Mouse (Mus musculus): ENCODE measurements around the gene Coa7. TPM values are rescaled to one million over a fixed set of nuclear protein-coding genes. Genes with fewer than 3 reads are reported as not detected.
A peak's percentile ranks its signal among the peaks of the same experiment; 100 is the strongest.

Coa7 gene
- 17.5 and 18.8 TPM in 2 replicates for polyA plus RNA-seq (2012; rRNA removed)

DNA sequence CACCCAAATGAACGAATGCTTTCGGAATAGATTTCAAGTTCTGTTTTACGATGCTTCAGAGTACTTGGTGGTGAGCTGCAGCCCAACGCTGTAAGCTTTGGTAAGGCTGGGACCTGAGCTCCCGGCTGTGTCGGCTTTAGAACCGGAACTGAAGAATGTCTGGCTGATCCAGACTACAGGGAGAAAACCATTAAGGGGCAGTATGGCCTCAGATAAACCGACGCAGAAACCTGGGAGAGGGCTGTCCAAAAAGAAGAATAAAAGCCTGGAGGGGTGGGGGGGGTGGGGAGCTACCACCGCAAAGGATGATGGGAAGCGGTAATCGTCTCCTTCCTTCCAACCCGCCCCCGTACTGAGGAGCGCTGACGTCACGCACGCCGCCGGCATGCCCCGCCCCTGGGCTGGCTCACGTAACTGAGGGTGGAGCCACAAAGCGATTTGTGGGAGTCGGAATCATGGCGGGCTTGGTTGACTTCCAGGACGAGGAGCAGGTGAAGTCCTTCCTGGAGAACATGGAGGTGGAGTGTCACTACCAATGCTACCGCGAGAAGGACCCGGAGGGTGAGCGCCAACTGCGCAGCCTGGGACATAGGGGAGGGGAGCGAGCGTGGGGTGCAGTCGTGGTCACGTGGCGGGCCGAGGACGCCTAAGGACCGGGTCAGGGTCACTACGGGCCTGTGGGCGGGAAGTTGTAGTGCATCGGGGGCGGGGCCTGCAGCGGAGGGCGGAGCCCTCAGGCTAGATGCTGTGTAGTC lies at the start of gene Coa7:
Gene Coa7, plus strand, starts transcription at position 411 of the 755 bp plus-strand sequence.
- TF ChIP-seq POLR2A (IDR thresholded peaks at IDR 0.05; ENCODE audit: borderline replicate concordance, extremely low read depth, insufficient read depth, insufficient read length, poor library complexity, severe bottlenecking) (no peak), CTCF (IDR thresholded peaks at IDR 0.05; ENCODE audit: borderline replicate concordance, extremely low read depth, insufficient read depth, insufficient read length) (no peak)
- DNase-seq (ENCODE audit: low read depth), result peak; percentile 99

DNA sequence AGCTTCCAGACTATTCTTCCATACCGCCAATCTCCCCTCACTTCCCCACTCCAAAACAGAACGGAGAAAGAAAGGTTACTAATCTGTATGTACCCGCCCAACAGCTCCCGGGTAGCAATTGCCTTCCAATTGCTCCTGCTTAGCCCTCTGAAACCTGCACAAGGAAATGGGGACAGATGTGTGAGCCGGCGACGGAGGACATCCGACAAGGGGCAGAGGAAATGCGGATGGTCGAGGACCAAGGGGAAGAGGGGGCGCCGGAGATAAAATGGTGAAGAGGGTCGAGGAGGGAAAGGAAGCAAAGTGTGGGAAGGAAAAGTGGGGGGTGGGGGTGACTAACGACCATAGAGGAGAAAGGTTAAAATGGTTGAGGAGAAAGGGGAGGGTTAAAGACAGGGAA lies 27.7 kb upstream of the Coa7 start:
- peak; percentile 53 for DNase-seq (ENCODE audit: low read depth)
- TF ChIP-seq POLR2A (IDR thresholded peaks at IDR 0.05; ENCODE audit: borderline replicate concordance, extremely low read depth, insufficient read depth, insufficient read length, poor library complexity, severe bottlenecking), result no peak
- no peak for TF ChIP-seq CTCF (IDR thresholded peaks at IDR 0.05; ENCODE audit: borderline replicate concordance, extremely low read depth, insufficient read depth, insufficient read length)

DNA sequence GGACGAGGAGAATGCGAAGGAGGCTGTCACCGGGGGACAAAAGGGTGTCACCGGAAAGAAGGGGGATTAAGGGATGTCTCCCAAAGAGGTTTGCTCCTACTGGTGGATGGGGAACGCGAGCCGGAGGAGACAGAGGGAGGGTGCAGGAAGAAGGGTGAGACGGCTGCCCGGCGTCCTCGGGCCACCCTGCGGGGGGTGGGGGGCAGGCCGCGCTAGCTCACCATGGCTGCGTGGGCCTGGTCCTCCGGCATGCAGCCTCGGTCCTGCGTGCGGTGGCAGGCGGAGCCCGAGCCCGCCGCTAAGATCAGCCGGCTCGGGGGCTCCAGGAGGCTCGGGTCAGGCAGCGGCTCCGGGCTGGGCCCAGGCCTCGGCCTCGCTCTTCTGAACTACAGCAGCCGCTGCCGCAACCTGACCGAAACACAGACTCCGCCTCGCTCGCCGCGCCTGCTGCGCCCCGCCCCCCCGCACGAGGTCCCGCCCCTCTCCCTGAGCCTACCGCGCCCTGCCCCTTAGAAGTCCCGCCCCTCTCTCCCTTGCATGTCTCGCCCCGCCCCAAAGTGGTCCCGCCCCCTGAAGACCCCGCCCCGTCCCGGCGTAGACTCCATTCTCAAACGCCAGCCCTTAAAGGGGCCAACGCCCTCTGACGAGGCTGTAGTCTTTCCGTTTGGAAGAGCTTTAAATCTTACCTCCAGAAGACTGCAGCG lies 27.1 kb upstream of the Coa7 start, which contains the start of gene Zyg11b:
Gene Zyg11b, minus strand, starts transcription at position 427 of the 704 bp plus-strand sequence.
- TF ChIP-seq POLR2A (IDR thresholded peaks at IDR 0.05; ENCODE audit: borderline replicate concordance, extremely low read depth, insufficient read depth, insufficient read length, poor library complexity, severe bottlenecking), result peak; percentile 91
- TF ChIP-seq CTCF (IDR thresholded peaks at IDR 0.05; ENCODE audit: borderline replicate concordance, extremely low read depth, insufficient read depth, insufficient read length), result no peak
- peak; percentile 98 for DNase-seq (ENCODE audit: low read depth)

DNA sequence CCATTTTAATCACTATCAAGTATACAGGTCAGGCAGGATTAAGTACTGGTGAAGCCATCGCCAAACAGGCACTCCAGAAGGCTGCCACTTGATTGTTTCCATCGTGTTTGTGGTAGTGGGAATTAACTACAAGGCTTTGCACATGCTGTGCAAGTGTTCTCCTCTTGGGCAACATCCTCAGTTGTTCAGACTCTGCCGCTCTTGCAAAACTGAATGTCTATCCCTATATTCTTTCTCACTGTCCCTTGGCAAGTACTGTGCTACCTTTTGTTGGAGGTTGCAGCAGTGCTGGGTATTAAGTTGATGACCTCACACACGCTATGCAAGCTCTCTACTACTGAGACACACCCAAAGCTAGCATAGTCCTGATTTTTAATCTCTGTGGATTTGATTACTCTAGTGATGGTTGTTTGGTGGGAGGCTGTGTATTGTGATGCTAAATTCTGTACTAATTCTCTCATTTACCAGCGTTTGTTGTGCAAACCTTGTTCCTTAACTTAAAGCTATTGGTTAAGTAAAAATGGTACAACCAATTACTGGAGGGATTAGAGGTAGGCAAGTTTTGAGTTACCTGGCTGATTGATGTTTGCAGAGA lies 25.5 kb upstream of the Coa7 start:
- no peak for DNase-seq (ENCODE audit: low read depth)
- no peak for TF ChIP-seq CTCF (IDR thresholded peaks at IDR 0.05; ENCODE audit: borderline replicate concordance, extremely low read depth, insufficient read depth, insufficient read length)
- TF ChIP-seq POLR2A (IDR thresholded peaks at IDR 0.05; ENCODE audit: borderline replicate concordance, extremely low read depth, insufficient read depth, insufficient read length, poor library complexity, severe bottlenecking), result no peak

DNA sequence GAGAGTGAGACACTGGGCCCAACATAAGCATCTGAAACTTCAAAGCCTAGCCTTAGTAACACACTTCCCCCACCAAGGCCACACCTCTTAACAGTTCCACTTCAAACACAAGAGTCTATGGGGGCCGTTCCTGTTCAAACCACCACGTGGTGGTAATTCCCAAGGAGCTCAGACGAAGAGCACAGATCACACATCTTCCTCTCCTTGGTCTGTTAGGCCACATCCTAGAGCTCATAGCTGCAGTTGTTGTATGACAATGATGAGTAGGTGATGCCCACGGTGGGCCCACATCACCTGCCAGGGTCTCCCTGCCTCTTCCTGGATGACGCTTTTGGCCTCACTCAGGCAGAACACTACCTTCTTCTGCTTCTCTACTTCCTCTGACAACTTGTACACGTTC lies 17.2 kb upstream of the Coa7 start:
- no peak for DNase-seq (ENCODE audit: low read depth)
- no peak for TF ChIP-seq CTCF (IDR thresholded peaks at IDR 0.05; ENCODE audit: borderline replicate concordance, extremely low read depth, insufficient read depth, insufficient read length)
- TF ChIP-seq POLR2A (IDR thresholded peaks at IDR 0.05; ENCODE audit: borderline replicate concordance, extremely low read depth, insufficient read depth, insufficient read length, poor library complexity, severe bottlenecking), result no peak

DNA sequence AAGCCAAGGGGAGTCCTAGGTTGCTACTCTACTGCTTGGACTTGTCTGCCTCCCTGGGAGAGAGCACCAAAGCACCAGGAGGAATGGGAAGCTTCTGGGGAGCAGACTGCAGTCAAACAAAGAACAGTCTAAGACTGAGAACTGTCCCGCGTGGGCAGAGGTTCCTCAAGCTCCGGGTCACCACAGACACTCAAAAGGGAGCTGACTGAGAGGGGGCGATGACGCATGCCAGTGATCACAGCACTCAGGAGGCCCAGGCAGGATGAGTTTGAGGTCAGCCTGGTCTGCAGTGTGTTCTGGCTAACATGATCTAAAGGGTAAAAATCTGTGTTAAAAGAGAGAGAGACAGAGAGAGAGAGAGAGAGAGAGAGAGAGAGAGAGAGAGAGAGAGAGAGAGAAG lies 13.9 kb upstream of the Coa7 start:
- no peak for TF ChIP-seq CTCF (IDR thresholded peaks at IDR 0.05; ENCODE audit: borderline replicate concordance, extremely low read depth, insufficient read depth, insufficient read length)
- no peak for TF ChIP-seq POLR2A (IDR thresholded peaks at IDR 0.05; ENCODE audit: borderline replicate concordance, extremely low read depth, insufficient read depth, insufficient read length, poor library complexity, severe bottlenecking)
- DNase-seq (ENCODE audit: low read depth), result no peak

DNA sequence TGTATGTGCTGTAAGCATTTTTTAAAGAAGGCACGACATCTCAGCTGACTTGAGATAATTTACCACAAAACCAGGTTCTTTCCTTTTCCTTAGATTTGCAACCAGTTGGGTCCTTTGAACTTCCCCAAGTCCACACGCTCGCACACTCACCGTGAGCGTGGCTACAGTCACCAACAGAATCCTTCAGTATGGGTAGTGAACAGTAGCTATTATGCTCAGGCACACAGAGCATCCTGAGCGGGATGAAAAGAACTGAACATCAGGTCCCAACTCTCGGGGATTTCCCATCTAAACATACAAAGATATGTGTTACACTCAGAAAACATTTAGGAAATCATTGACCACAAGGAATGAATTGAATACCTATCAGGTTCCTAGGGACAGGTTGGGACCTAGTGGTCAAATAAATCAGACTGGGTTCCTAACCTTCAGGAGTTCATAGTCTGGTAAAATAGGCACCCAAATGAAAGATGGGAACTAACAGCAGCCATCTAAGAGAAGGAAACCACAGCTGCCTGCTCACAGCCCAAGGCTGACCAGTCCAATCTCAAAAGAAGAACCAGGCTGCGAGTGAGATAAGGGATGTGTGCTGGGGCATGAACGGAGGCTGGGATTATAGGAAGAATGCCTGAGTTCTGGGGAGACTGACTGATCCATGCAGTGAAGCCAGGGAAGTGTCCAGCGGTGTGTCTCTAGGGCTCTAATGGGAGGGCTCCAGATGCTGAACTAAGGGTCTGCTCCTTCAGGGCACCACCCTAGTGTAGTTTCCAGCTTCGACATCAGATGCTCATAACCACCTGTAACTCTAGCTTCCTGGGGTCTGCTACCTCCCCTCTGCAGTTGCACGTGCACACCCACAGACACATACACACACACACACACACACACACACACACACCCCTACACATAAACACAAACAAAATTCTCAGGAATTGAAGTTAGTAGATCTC lies 10.0 kb upstream of the Coa7 start:
- DNase-seq (ENCODE audit: low read depth), result no peak
- TF ChIP-seq CTCF (IDR thresholded peaks at IDR 0.05; ENCODE audit: borderline replicate concordance, extremely low read depth, insufficient read depth, insufficient read length), result no peak
- no peak for TF ChIP-seq POLR2A (IDR thresholded peaks at IDR 0.05; ENCODE audit: borderline replicate concordance, extremely low read depth, insufficient read depth, insufficient read length, poor library complexity, severe bottlenecking)

DNA sequence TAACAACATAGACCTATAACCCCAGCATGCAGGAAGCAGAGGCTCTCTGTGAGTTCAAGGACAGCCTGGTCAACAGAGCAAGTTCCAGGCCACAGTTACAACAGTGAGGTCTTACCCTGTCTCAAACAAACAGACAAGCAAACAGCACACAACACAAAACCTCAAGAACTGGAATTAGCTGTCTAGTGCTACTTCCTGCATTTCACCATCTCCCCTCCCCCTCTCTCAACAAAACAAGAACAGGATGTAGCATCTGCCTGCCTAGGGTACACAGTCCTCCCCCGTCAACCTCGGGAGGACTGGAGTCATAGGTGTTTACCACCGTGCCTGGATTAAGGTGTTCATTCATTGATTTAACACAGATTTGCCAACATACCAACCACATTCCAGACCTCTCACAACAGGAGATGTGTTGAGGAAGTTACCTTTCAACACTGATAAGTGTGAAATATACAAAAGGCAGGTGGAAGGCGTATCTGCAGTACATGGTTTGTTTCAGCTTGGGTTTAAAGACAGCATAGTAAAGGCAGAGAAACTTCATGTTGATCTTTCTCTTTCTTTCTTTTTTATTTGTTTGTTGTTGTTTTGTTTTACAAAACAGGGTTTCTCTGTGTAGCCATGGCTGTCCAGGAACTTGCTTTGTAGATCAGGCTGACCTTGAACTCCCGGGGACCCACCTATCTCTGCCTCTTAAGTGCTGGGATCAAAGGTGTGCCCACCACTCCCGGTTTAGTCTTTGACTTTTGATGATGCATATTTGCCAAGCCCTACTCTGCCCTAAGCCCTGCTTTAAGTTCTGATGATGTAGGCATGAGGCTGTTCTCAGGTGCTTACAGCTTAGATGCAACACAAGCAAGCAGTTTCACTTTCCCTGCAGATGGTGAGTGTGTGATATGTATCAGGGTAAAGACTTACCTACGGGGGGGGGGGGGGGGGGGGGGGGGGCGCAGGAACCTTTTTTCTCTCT lies 9.0 kb upstream of the Coa7 start:
- TF ChIP-seq POLR2A (IDR thresholded peaks at IDR 0.05; ENCODE audit: borderline replicate concordance, extremely low read depth, insufficient read depth, insufficient read length, poor library complexity, severe bottlenecking), result no peak
- TF ChIP-seq CTCF (IDR thresholded peaks at IDR 0.05; ENCODE audit: borderline replicate concordance, extremely low read depth, insufficient read depth, insufficient read length), result no peak
- no peak for DNase-seq (ENCODE audit: low read depth)

DNA sequence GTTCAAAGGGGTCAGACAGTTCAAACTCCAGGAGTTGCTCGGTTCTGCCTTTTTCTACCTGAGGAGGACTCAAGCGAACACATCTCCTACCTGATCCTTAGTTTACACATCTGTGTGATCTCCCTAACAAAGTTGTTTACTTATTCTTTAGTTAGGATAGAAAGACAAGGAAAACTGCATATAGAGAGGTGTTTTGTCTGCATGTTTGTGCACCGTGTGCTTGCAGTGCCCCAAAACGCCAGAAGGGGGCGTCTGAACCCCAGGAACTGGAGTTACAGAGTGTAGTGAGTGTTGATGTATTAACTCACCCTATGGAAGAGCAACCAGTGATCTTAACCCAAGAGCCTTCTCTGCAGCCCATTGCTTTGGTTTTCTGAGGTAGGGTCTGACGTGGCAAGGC lies 8.2 kb upstream of the Coa7 start:
- TF ChIP-seq CTCF (IDR thresholded peaks at IDR 0.05; ENCODE audit: borderline replicate concordance, extremely low read depth, insufficient read depth, insufficient read length) (peak; percentile 34; the same call in 1 of the 2 replicates), POLR2A (IDR thresholded peaks at IDR 0.05; ENCODE audit: borderline replicate concordance, extremely low read depth, insufficient read depth, insufficient read length, poor library complexity, severe bottlenecking) (no peak)
- DNase-seq (ENCODE audit: low read depth), result no peak

Data from brain, embryonic 14.5 days (tissue).